Mouse (Mus musculus) midbrain, embryonic 16.5 days (tissue): Measurements from ENCODE around the gene Rbm34. TPM values are rescaled to one million over a fixed set of nuclear protein-coding genes. Genes with fewer than 3 reads are reported as not detected.
"Not testable (repeated sequence)": the region's sequence is repeated elsewhere in the genome, so short reads cannot be mapped to it uniquely, and the experiment has no call there.

Experiments
- ATAC-seq: fragments of 200-750 bp; cut with Nextera tagmentation; 2 replicates; pipeline ENCODE4 v1.8.0; 2017; ENCODE audit warnings: moderate TSS enrichment
- H3K27ac ChIP-seq: fragments of 300-500 bp; sonication (generic); 2 replicates; pipeline ENCODE4 v1.5.1; 2014; ENCODE audit warnings: mild to moderate bottlenecking, low read length, mixed read lengths
- H3K27me3 ChIP-seq: fragments of 300-500 bp; sonication (generic); 2 replicates; pipeline ENCODE4 v1.6.1; 2014; ENCODE audit warnings: low read depth, low read length, mixed read lengths; ENCODE audit not compliant: control insufficient read depth, insufficient read depth
- H3K36me3 ChIP-seq: fragments of 300-500 bp; sonication (generic); 2 replicates; pipeline ENCODE4 v1.6.1; 2014; ENCODE audit warnings: mild to moderate bottlenecking, low read length, moderate library complexity, mixed read lengths; ENCODE audit not compliant: control insufficient read depth, insufficient read depth
- H3K4me1 ChIP-seq: fragments of 300-500 bp; sonication (generic); 2 replicates; pipeline ENCODE4 v1.6.1; 2014; ENCODE audit warnings: mild to moderate bottlenecking, low read length, mixed read lengths; ENCODE audit not compliant: control insufficient read depth, insufficient read depth
- H3K4me2 ChIP-seq: fragments of 300-500 bp; sonication (generic); 2 replicates; pipeline ENCODE4 v1.6.1; 2014; ENCODE audit warnings: mild to moderate bottlenecking, low read length, mixed read lengths
- H3K4me3 ChIP-seq: fragments of 300-500 bp; sonication (generic); 2 replicates; pipeline ENCODE4 v1.5.1; 2014; ENCODE audit warnings: low read depth, mild to moderate bottlenecking, low read length, moderate library complexity, mixed read lengths
- H3K9ac ChIP-seq: fragments of 300-500 bp; sonication (generic); 2 replicates; pipeline ENCODE4 v1.6.1; 2014; ENCODE audit warnings: low read depth, low read length, mixed read lengths
- H3K9me3 ChIP-seq: fragments of 300-500 bp; sonication (generic); replicated peaks from 2 replicates; pipeline ENCODE4 v1.6.1; 2014; ENCODE audit warnings: mild to moderate bottlenecking, low read length, mixed read lengths; ENCODE audit not compliant: control insufficient read depth, poor library complexity, severe bottlenecking
- WGBS: fragments of 180-500 bp; shearing (Covaris S2); extraction: QIAGEN DNeasy Blood & Tissue Kit; methylation state at CpG from one replicate; pipeline ENCODE4 v1.1.7; 2014; 5-methylcytosine and 5-hydroxymethylcytosine counted together
- polyA plus RNA-seq: library from polyadenylated mRNA; unstranded; fragments of >200 nt; fragmentation: Nextera tagmentation; extraction: Ambion mirVana; gene quantifications from 2 replicates; pipeline ENCODE4 v1.2.1, GENCODE M21; 2015

Gene Rbm34
- polyA plus RNA-seq, 1 experiment from 2014 or later = 21.4 TPM

- 51% methylated on average over 2 of the region's 3 CpGs for WGBS
- H3K27ac ChIP-seq, ATAC-seq, H3K36me3 ChIP-seq, H3K9ac ChIP-seq, H3K4me1 ChIP-seq, H3K27me3 ChIP-seq, H3K4me3 ChIP-seq, H3K9me3 ChIP-seq: not testable (repeated sequence)
- peak overlapping the region; percentile 31 for H3K4me2 ChIP-seq
Observed at GRCm38 (mm10) chr8:126978535-126978934, 7.7 kb upstream of the Rbm34 start.

DNA sequence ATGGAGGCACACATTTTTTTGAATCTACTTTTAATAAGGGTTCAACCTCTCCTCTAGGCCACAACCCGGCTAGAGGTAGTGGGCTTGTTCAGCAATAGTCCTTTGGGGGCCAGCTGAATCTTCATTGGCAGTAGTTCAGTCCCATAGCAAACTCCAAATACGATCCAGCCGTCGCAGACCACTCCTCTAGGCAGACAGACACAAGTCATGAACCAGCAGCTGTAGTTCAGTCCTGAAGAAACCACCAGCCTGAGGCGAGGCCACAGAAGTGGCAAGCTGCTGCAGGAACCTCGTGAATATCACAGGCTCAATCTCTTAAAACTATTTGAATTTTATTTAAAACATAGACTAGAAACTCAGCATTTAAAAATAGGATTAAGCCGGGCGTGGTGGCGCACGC lies 7.2 kb upstream of the Rbm34 start:
- no peak for ATAC-seq
- H3K4me1 ChIP-seq = no peaks in the 10 kb centered on the region
- no peak overlapping the region for H3K27ac ChIP-seq
- 82% methylated on average over 10 of the region's 10 CpGs for WGBS
- no peak overlapping the region for H3K4me2 ChIP-seq
- no peaks in the 10 kb centered on the region for H3K36me3 ChIP-seq
- no peak overlapping the region for H3K9ac ChIP-seq
- no peaks in the 10 kb centered on the region for H3K9me3 ChIP-seq
- H3K4me3 ChIP-seq = no peak overlapping the region
- peaks cover 8% of the 10 kb centered on the region for H3K27me3 ChIP-seq

- Histone ChIP-seq H3K4me2 (no peak overlapping the region), H3K9ac (no peak overlapping the region), H3K4me3 (no peak overlapping the region), H3K27ac (no peak overlapping the region), H3K36me3 (no peaks in the 10 kb centered on the region), H3K4me1 (no peaks in the 10 kb centered on the region), H3K9me3 (no peaks in the 10 kb centered on the region), H3K27me3 (peaks cover 8% of the 10 kb centered on the region)
- no peak for ATAC-seq
- 58% methylated on average over 8 of the region's 8 CpGs for whole genome bisulfite sequencing
Observed at GRCm38 (mm10) chr8:126976608-126977348, 5.9 kb upstream of the Rbm34 start.

- Histone ChIP-seq H3K27me3 (peaks cover 8% of the 10 kb centered on the region), H3K9ac (no peak overlapping the region), H3K9me3 (no peaks in the 10 kb centered on the region), H3K4me1 (no peaks in the 10 kb centered on the region; the same call in 1 of the 2 replicates), H3K27ac (no peak overlapping the region), H3K36me3 (no peaks in the 10 kb centered on the region), H3K4me3 (no peak overlapping the region), H3K4me2 (no peak overlapping the region)
- ATAC-seq = no peak
- 7% methylated on average over 1 of the region's 1 CpGs for WGBS
Observed at GRCm38 (mm10) chr8:126975706-126976105, 4.8 kb upstream of the Rbm34 start.

GRCm38 (mm10) chr8:126974511-126974910 lies 3.6 kb upstream of the Rbm34 start:
- H3K27me3 ChIP-seq = peaks cover 5% of the 10 kb centered on the region
- H3K4me2 ChIP-seq = no peak overlapping the region
- no peak for ATAC-seq
- H3K9me3 ChIP-seq = no peaks in the 10 kb centered on the region
- no peak overlapping the region for H3K4me3 ChIP-seq
- peaks cover 7% of the 10 kb centered on the region for H3K4me1 ChIP-seq
- no peak overlapping the region for H3K9ac ChIP-seq
- no peaks in the 10 kb centered on the region for H3K36me3 ChIP-seq
- WGBS = 76% methylated on average over 4 of the region's 4 CpGs
- no peak overlapping the region for H3K27ac ChIP-seq

DNA sequence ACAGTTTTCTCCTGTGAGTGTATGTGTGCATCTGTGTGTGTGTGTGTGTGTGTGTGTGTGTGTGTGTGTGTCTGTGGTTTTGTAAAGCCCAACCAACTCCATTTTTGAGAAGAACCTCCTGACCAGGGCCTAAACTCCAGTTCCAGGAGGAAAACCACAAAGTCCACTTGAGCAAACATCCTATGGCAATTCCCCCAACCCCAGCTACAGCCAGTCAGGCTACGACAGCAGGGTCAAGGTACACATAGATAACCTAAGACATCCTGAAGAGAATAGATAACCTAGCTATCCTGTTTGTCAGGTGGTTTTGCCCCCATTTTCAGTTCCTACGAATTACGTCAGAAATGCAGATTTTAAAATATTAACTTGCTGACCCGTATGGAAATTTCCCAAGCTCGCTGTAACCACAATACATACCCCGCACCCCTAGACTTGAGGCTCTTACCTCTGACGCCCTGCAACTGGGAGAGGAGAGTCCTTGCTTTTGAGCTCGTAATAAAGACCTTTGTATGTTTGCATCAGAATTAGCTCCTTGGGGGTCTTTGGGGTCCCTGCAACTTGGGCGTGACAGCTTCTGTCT lies 2.9 kb upstream of the Rbm34 start:
- Histone ChIP-seq H3K36me3 (no peaks in the 10 kb centered on the region), H3K9me3 (no peaks in the 10 kb centered on the region), H3K4me2 (no peak overlapping the region), H3K27ac (no peak overlapping the region), H3K27me3 (peaks cover 5% of the 10 kb centered on the region), H3K4me1 (peaks cover 11% of the 10 kb centered on the region), H3K9ac (no peak overlapping the region), H3K4me3 (no peak overlapping the region)
- no peak for ATAC-seq
- 78% methylated on average over 9 of the region's 9 CpGs for WGBS

- Histone ChIP-seq H3K36me3 (no peaks in the 10 kb centered on the region), H3K4me1 (peaks cover 11% of the 10 kb centered on the region), H3K4me2 (no peak overlapping the region), H3K4me3 (no peak overlapping the region), H3K27ac (no peak overlapping the region), H3K27me3 (peaks cover 5% of the 10 kb centered on the region; the same call in 1 of the 2 replicates), H3K9ac (no peak overlapping the region), H3K9me3 (no peaks in the 10 kb centered on the region)
- WGBS = 75% methylated on average over 2 of the region's 2 CpGs
- ATAC-seq = no peak
Observed at GRCm38 (mm10) chr8:126972649-126973048, 1.8 kb upstream of the Rbm34 start.

DNA sequence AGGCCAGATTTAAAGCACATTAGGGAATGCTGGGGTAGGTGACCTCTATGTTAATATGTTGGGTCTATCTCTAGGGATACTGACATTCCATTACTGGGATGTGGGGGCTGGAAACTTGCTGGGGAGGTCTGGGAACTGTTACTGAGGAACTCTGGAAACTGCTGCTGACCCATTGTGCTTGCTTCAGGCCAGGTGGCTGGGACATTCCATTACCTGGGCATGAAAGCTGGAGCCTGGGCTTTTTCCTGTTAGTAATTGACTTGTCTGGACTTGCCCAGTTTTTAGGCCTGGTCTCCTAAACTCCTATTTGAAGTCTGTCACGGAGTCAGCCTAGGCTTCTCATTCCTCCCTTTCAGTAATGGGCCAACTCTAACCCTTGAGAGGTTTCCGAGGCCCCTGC lies 1.2 kb upstream of the Rbm34 start:
- peaks cover 11% of the 10 kb centered on the region for H3K4me1 ChIP-seq
- H3K36me3 ChIP-seq = 0 out of 2 replicates have a peak, but pooled peaks cover 2% of the 10 kb centered on the region
- H3K9me3 ChIP-seq = no peaks in the 10 kb centered on the region
- no peak overlapping the region for H3K4me2 ChIP-seq
- no peak for ATAC-seq
- 93% methylated on average over 2 of the region's 2 CpGs for WGBS
- H3K9ac ChIP-seq = no peak overlapping the region
- H3K27me3 ChIP-seq = peaks cover 5% of the 10 kb centered on the region; the same call in 1 of the 2 replicates
- no peak overlapping the region for H3K4me3 ChIP-seq
- no peak overlapping the region for H3K27ac ChIP-seq

DNA sequence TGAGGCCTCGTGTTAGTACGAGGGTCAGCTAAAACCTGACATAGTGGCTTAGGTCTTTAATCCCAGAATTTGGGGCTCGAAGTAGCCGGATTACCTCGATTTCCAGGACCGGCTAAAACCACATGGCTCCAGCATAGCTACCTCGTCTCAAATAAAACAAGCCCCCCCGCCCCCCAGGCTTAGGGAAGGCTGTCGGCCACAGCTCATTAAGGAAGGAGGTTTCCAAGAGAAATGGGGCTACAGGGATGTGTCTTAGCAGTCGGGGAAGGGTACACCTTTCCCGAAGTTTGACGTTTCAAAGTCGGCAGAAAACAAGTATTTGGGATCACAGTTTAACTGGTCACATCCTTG lies 418 bp upstream of the Rbm34 start:
- ATAC-seq = peak; percentile 55; the same call in 1 of the 2 replicates
- Histone ChIP-seq H3K4me3 (peak overlapping the region; percentile 66), H3K9ac (peak overlapping the region; percentile 73), H3K27ac (peak overlapping the region; percentile 90), H3K36me3 (0 out of 2 replicates have a peak, but pooled peaks cover 4% of the 10 kb centered on the region), H3K27me3 (peaks cover 1% of the 10 kb centered on the region; the same call in 1 of the 2 replicates), H3K4me1 (peaks cover 11% of the 10 kb centered on the region), H3K4me2 (peak overlapping the region; percentile 93), H3K9me3 (no peaks in the 10 kb centered on the region)
- WGBS = 13% methylated on average over 13 of the region's 13 CpGs
